Mouse (Mus musculus) lung, postnatal 14 days (tissue): ENCODE data around the gene Med12.

Source experiments
- DNase-seq: peaks from one replicate; pipeline ENCODE4 v3.0.0; 2021

The Med12 gene

GRCm38 (mm10) chrX:101273875-101274738 is at the start of gene Med12:
TSS of gene Med12 (plus strand) at chrX:101274030.
- DNase-seq: peak; percentile 89

GRCm38 (mm10) chrX:101245011-101245410 is 28.8 kb upstream of the Med12 start:
- DNase-seq: no peak

GRCm38 (mm10) chrX:101253952-101254729 is 19.7 kb upstream of the Med12 start, which contains the start of gene Foxo4:
TSS of gene Foxo4 (plus strand) at chrX:101254528.
- peak; percentile 86 for DNase-seq

- no peak for DNase-seq
These were observed 19.1 kb upstream of the Med12 start for GRCm38 (mm10) chrX:101254740-101255139.

- peak; percentile 33 for DNase-seq
These were observed 17.2 kb upstream of the Med12 start for GRCm38 (mm10) chrX:101256603-101257002.

GRCm38 (mm10) chrX:101260441-101261325 is 13.1 kb upstream of the Med12 start:
- no peak for DNase-seq

GRCm38 (mm10) chrX:101263892-101264291 is 9.9 kb upstream of the Med12 start, which contains the start of gene Gm614:
TSS of gene Gm614 (minus strand) at chrX:101263992.
- DNase-seq: no peak

- no peak for DNase-seq
These were observed 7.2 kb upstream of the Med12 start for GRCm38 (mm10) chrX:101266631-101267030.

GRCm38 (mm10) chrX:101268025-101268754 is 5.6 kb upstream of the Med12 start, which contains the start of gene Il2rg:
TSS of gene Il2rg (minus strand) at chrX:101268255.
- no peak for DNase-seq

- no peak for DNase-seq
These were observed 5.1 kb upstream of the Med12 start, which contains the start of gene Gm20489 for GRCm38 (mm10) chrX:101268755-101269124. TSS of gene Gm20489 (minus strand) at chrX:101269023.

- no peak for DNase-seq
These were observed 420 bp upstream of the Med12 start for GRCm38 (mm10) chrX:101273410-101273809.

GRCm38 (mm10) chrX:101282813-101283212 is 9.0 kb downstream of the Med12 start:
- DNase-seq: no peak

- DNase-seq: peak; percentile 69
These were observed 11.7 kb downstream of the Med12 start for GRCm38 (mm10) chrX:101285534-101285933.

- no peak for DNase-seq
These were observed 12.3 kb downstream of the Med12 start for GRCm38 (mm10) chrX:101285953-101286670.

GRCm38 (mm10) chrX:101287543-101287942 is 13.7 kb downstream of the Med12 start:
- no peak for DNase-seq

GRCm38 (mm10) chrX:101288432-101288831 is 14.6 kb downstream of the Med12 start:
- DNase-seq: no peak

- DNase-seq: no peak
These were observed 15.2 kb downstream of the Med12 start for GRCm38 (mm10) chrX:101289037-101289436.

GRCm38 (mm10) chrX:101290111-101290510 is 16.3 kb downstream of the Med12 start:
- DNase-seq: no peak

- no peak for DNase-seq
These were observed 25.2 kb downstream of the Med12 start, which contains the start of gene Nlgn3 for GRCm38 (mm10) chrX:101299055-101299454. TSS of gene Nlgn3 (plus strand) at chrX:101299168.

GRCm38 (mm10) chrX:101299473-101300426 is 25.9 kb downstream of the Med12 start:
- DNase-seq: no peak
